Mouse (Mus musculus) layer of hippocampus, adult 18-20 months (tissue): Measurements from ENCODE around the gene Olfr60. TPM values are rescaled to one million over a fixed set of nuclear protein-coding genes. Genes with fewer than 3 reads are reported as not detected.

ENCODE experiments used
- DNase-seq, 2 experiments: peaks; one replicate each; pipeline ENCODE4 v3.0.0; 2022; ENCODE audit warnings: low spot score in 2 of 2
- long read RNA-seq: library from polyadenylated mRNA; stranded (forward); transcript quantifications from one replicate; pipeline ENCODE4 v2.0.0, GENCODE M21; 2021
- total RNA-seq, 2 experiments: library from RNA; stranded (reverse); gene quantifications; 2 replicates each; pipeline ENCODE4 v1.2.3; 2021

The Olfr60 gene
- total RNA-seq = not detected
- long read RNA-seq = 0 reads

DNA sequence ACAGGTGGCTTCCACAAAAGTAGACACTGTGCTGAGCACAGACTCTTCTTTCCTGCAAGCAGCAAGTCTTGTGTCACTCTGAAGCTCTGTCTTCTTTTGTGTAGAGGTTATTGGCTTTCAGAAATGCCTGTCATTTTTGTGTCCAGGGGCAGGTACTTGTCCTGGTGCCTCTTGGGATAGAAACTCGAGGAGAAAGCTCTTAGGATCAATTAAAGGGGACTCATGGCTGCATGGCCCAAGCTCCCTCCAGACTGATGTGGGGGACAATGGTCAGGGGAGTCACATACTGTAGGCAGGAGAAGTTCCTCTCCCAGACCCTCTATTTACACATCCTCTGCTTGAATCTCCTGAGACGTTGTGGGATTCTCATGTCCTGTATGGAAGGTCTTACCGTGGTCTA lies at the start of gene Olfr60:
Gene Olfr60 (minus strand): TSS at position 101 of the 400 bp plus-strand sequence.
- no peak for DNase-seq

DNA sequence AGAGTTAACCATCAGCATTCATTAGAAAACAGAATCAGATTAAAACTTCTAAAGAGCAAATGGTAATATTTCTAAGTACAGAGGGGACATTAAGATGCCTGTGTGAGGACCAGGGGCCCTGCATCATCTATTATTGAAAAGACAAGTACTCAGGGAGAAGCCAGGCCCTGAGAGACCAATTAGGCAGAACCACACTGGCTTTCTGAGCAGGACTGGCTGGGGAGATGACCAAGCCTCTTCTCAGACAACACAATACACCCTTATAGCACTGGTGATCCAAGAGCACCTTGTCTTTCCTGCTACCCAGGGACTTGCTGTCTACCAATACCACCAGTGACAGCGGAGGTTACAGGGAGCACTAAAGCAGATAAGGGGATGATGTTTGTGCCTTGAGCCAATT lies 41.3 kb upstream of the Olfr60 start, which contains the start of gene Olfr531:
Gene Olfr531 (minus strand): TSS at position 101 of the 400 bp plus-strand sequence.
- no peak for DNase-seq

DNA sequence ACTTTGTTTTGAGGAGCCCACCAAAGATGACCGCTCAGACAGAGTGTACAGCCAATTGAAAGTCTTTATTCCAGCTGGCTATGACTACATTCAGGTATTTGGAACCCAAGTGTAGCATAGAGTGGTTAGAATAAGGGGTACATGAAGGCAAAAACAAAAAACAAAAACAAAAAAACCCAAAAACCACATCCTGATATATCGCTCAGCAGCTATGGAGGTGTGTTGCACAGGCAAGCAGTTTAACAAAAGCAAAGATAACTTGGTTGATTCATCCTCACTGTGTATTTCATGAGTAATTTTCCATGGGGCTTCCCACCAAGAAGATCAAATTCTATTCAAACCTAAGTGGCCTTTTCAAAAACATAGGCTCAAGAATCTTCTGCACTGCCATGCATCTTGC lies 15.4 kb upstream of the Olfr60 start:
- no peak for DNase-seq

DNA sequence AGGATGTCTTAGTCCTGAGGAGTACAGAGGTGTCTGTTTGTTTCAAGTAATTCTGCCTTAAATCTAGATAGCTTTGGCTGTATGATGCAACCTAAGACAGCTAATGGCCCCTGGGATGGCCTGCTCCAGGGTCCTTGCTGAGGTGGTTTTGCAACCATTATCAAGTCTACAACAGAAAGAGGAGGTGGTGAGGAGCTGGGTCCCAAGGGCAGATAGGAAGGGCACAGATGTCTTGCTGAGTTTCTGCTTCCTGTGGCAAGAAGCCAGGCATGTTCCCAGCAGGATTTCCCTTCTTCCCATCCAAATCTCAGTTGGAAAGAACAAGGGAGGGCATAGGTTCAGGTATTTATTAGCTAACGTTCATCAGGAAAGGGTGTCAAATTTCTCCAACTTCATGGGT lies 14.8 kb upstream of the Olfr60 start, which contains the start of gene Olfr530:
Gene Olfr530 (minus strand): TSS at position 101 of the 400 bp plus-strand sequence.
- DNase-seq = no peak

DNA sequence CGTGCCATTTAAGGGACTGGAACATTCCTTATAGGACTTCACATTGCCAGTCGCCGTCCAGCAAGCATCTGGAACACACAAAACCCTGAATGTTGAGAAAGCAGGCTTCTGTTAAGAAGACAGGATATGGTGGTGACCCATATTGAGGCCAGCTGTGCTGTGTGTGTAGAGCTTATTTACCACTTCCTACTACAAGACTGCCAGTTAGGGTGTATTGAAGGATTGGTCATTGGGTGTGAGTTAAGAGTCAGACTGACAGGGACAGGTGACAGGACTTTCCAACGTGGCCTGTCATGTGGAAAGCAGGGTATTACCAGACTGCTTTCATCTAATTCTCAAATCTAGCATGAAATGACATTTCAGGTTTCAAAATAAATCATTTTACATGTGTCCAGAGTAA lies 12.8 kb upstream of the Olfr60 start:
- DNase-seq = no peak

DNA sequence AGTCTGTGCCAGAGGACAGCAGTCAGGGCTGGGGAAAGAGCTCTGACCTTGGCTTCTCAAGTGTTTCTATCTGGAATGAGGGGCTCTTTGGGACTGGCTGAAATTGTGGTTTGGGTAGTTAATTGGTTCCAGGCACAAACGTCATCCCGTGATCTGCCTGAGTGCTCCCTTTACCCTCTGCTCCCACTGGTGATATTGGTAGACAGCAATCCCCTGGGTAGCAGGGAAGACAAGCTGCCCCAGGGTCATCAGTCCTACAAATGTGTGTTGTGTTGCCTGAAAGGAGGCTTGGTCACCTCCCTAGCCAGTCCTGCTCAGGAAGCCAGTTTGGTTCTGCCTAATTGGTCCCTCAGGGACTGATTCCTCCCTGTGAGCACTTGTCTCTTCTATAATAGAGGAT lies 27.8 kb downstream of the Olfr60 start, which contains the start of gene Olfr527:
Gene Olfr527 (plus strand): TSS at position 301 of the 400 bp plus-strand sequence.
- no peak for DNase-seq

DNA sequence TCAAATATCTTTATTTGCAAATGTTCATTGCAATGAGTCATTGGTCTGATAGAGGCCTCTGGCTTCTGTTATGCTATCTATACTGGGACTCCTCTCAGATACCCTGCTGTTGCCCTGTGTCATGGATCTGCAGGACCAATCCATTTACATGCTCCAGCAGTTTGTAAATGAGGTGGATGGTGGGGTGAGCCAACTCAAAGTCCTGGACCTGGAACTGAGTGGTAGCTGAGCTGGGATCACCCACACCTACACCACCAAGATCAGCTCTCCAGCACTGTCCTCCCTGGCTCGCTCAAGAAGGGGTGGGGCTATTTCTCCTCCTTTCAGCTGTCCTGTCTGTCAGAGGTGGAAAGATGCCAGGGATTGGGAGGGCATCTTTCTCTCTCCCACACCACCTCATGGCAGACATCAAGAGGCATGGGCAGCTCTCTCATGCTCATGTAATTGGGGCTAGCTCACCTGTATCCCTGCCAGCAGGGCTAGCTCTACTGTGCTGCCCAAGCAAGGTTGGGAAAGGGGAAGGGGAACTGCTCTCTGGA lies 31.6 kb downstream of the Olfr60 start:
- DNase-seq = no peak

DNA sequence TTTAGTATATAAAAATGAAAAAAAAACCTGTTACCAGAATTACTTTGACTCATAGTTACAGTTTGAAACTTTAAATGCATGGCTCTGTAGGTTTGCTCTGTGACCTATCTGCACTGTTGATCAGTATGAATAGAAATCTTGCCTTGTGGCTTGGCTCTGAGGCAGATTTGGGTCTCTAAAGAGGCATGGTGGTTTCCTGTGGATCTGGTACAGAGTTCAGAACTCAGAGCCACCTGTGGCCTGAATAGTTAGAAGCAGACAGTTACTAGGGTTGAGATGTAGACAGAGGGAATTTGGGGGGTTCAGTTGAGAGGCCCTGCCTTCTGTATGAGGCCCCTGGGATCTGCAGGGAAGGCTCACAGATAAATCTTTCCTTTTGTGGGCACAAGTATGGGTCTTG lies 40.3 kb downstream of the Olfr60 start:
- DNase-seq = no peak

DNA sequence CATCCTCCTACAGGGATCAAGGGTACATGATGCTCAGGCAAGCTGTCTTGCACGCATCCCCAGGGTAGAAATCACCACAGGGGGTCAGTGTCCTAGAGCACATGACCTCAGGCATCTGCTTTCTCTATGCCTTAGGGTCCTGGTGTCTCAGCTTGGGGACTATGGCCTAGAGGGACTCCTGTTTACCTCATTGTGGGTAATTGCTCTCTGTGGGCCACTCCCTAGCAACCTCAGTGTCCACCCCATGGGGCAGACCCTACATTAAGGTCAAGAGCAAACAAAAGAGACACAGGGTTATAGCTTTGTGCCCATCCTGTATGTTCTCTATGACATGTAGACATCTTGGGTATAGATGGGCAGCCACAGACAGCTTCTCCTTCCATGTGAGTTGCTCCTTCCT lies 40.9 kb downstream of the Olfr60 start, which contains the start of gene Olfr525:
Gene Olfr525 (plus strand): TSS at position 301 of the 400 bp plus-strand sequence.
- DNase-seq = no peak

DNA sequence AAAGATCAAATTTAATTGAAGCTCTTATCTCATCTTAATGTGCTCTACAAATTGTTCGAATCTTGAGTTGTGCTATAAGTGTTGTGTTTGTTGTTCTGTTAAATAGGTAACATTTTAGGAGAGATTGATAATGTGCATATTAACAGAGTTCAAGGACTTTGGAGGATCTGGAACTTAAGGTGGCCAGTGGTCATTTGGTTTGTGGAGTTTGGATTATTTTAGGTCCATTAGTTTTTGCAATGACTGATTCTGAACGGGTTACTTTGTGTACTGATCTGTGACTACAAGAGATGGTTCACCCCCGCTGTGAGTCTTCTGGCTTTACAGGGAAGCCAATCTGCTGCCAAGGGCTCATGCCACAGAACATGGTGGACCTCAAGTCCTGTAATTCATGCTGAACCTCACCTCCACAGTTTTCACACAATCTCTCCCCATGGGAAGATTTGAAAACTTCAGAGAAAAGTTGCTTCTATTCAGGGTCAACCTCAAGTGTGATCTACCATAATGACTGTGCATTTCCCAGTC lies 41.5 kb downstream of the Olfr60 start:
- DNase-seq = no peak

DNA sequence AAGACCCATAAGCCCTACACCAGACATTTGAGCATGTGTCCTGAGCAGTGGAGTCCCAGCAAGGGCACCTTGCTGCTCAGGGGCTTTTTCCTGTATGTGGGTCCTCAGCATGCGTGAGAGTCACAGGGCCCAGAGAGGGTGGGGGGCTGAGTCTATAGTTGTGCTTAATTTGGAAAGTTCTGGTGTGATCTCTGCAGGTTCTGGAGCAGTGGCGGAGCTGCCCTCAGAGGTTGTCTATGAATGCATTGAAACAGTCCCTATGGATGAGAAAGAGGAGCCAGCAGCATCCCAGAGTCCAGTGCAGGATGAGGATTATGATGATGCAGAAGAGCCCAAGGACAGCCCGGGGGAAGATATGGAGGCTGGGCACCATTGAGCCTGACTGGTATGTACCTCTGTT lies 62.1 kb downstream of the Olfr60 start:
- DNase-seq = no peak

DNA sequence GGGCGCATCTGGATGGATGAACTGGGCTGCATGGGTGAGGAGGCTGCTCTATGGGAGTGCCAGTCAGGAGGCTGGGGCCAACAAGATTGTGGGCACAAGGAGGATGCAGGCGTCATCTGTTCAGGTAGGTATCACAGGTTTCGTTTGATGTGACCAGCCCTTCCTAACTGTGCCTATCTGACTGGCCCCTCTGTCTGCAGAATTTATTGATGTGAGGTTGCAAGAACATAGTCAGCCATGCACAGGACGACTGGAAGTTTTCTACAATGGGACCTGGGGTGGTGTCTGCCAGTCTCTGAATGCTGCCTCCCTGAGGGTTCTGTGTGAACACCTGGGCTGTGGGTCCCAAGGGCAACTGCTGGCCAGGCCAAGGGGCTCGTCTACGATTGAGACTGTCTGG lies 64.6 kb downstream of the Olfr60 start:
- no peak for DNase-seq

DNA sequence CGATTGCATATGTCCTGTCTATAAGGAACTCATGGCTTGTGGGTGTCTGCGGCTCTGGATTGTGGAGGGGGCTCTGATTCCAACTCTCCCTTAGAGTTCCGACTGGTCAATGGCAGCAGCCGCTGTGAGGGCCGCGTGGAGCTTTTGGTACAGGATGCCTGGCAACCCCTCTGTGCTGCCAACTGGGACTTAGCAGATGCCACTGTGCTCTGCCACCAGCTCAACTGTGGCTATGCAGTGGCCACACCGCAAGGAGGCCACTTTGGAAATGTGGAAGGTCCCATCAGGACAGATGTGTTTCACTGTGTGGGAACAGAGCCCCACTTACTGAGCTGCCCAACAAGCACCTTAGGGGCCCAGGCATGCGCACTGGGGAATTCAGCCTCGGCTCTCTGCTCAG lies 65.7 kb downstream of the Olfr60 start:
- DNase-seq = no peak

Other genes starting within 250 kb of the Olfr60 start
- gene Paox, start 245.9 kb downstream of the Olfr60 start, total RNA-seq = 1 to 10 TPM; 4.7 to 5.2 TPM
- 10 to 100 TPM; 63.7 to 66.6 TPM for gene Echs1, start 245.2 kb downstream of the Olfr60 start, total RNA-seq
- 10 to 100 TPM; 20.9 to 27.8 TPM for gene Mtg1, start 224.1 kb downstream of the Olfr60 start, total RNA-seq
- 100 to 1,000 TPM; 151 to 156 TPM for gene Sprn, start 206.8 kb downstream of the Olfr60 start, total RNA-seq
- not detected for gene Olfr522, start 196.9 kb downstream of the Olfr60 start, total RNA-seq
- under 1 TPM in 1 of 2 experiments, not detected in 1; 0.10 TPM for gene Olfr523, start 188.5 kb downstream of the Olfr60 start, total RNA-seq
- gene Olfr524, start 155.7 kb downstream of the Olfr60 start, total RNA-seq = not detected
- gene Cd163l1, start 143.4 kb downstream of the Olfr60 start, total RNA-seq = under 1 TPM; 0.57 to 0.76 TPM
- gene 5830411N06Rik, start 114.4 kb downstream of the Olfr60 start, total RNA-seq = under 1 TPM in 1 of 2 experiments, not detected in 1; 0.27 TPM
- not detected for gene Olfr525, start 40.8 kb downstream of the Olfr60 start, total RNA-seq
- gene Olfr527, start 27.7 kb downstream of the Olfr60 start, total RNA-seq = not detected
- gene Olfr530, start 14.7 kb upstream of the Olfr60 start, total RNA-seq = not detected
- gene Olfr531, start 41.2 kb upstream of the Olfr60 start, total RNA-seq = not detected
- not detected for gene Olfr532, start 60.0 kb upstream of the Olfr60 start, total RNA-seq
- gene Olfr533, start 101.7 kb upstream of the Olfr60 start, total RNA-seq = not detected
- gene Olfr535, start 122.5 kb upstream of the Olfr60 start, total RNA-seq = under 1 TPM; 0.22 to 0.33 TPM
- gene Olfr536, start 145.7 kb upstream of the Olfr60 start, total RNA-seq = not detected
- under 1 TPM in 1 of 2 experiments, not detected in 1; 0.25 TPM for gene Olfr538, start 206.2 kb upstream of the Olfr60 start, total RNA-seq
- gene Olfr46, start 239.6 kb upstream of the Olfr60 start, total RNA-seq = under 1 TPM; 0.25 to 0.37 TPM